Mouse (Mus musculus) bone marrow, adult 2 months (tissue): ENCODE data around the gene Aox3. TPM values are rescaled to one million over a fixed set of nuclear protein-coding genes. Genes with fewer than 3 reads are reported as not detected.
A peak's percentile ranks its signal among the peaks of the same experiment; 100 is the strongest.

ENCODE experiments used
- H3K27ac ChIP-seq: fragments of 200-500 bp; 2 replicates; pipeline ENCODE4 v1.5.1; 2012; ENCODE audit warnings: low read depth, mild to moderate bottlenecking, control low read depth, inconsistent platforms, low read length; ENCODE audit not compliant: control insufficient read depth, poor library complexity, insufficient read depth
- H3K4me1 ChIP-seq: fragments of 200-500 bp; 2 replicates; pipeline ENCODE4 v1.6.1; 2011; ENCODE audit warnings: low read length; ENCODE audit not compliant: control insufficient read depth, insufficient read depth
- H3K4me3 ChIP-seq: fragments of 200-500 bp; replicated peaks from 2 replicates; pipeline ENCODE3; 2011; ENCODE audit warnings: mild to moderate bottlenecking, low read depth, low read length, control low read depth; ENCODE audit not compliant: control insufficient read depth
- CTCF ChIP-seq: fragments of 200-500 bp; IDR thresholded peaks from 2 replicates; pipeline ENCODE4 v1.5.1; 2011; ENCODE audit warnings: low read length, control low read depth; ENCODE audit not compliant: control insufficient read depth, insufficient read depth
- POLR2A ChIP-seq: fragments of 200-500 bp; IDR thresholded peaks from 2 replicates; pipeline ENCODE4 v1.6.1; 2011; ENCODE audit warnings: low read depth, mild to moderate bottlenecking, control low read depth, low read length, borderline replicate concordance; ENCODE audit not compliant: control insufficient read depth
- WGBS: fragments of 180-500 bp; shearing (Covaris S2); methylation state at CpG from one replicate; pipeline ENCODE4 v1.1.7; 2018; 5-methylcytosine and 5-hydroxymethylcytosine counted together
- polyA plus RNA-seq: library from polyadenylated mRNA; stranded (reverse); fragments of >200 nt; gene quantifications from 2 replicates; pipeline ENCODE4 v1.2.4, GENCODE M21; 2011; ENCODE audit warnings: low replicate concordance; ENCODE audit not compliant: missing spikeins, insufficient read depth, insufficient read length

The Aox3 gene
- polyA plus RNA-seq, 1 experiment: 1.5 TPM

DNA sequence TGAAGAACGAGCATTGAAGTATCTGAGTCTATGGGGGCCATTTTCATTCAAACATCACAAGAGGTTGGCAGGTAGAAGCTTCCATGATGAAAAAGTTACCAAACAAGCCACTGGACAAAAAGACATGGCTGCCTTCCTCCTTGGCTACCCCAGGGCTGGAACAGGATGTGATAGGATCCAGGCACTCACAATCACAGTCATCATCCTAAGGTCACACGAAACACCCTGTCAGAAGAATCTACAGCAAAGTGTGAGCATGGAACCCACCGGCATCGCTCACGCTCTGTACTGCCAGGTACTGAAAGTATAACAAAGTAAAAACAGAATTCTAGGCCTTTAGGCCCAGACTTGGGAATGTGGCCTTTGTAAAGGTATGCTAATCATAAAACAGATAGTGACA lies 2.7 kb upstream of the Aox3 start:
- WGBS: 80% methylated on average over 5 of the region's 5 CpGs
- no peak overlapping the region for H3K27ac ChIP-seq
- H3K4me1 ChIP-seq: no peaks in the 10 kb centered on the region; the same call in 1 of the 2 replicates
- TF ChIP-seq CTCF: no peak
- no peak for TF ChIP-seq POLR2A
- no peak overlapping the region for H3K4me3 ChIP-seq

DNA sequence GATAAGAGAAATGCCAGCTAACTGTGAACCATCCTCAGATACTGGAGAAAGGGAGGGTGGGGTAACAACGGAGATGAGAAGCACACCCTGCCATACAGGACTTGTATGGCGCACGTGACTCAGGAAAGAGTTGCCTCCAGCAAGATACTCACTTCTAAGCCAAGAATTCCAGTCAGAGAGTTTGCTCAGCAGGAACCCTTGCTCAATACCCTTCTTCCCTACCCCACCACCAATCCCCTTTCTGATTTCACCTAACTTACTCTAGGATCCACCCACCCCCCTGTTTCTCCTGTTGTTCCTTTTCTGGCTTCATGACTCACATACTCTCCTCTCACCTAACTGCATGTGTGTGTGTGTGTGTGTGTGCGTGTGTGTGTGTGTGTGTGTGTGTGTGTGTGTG lies 1.6 kb upstream of the Aox3 start:
- TF ChIP-seq CTCF (no peak), POLR2A (no peak)
- Histone ChIP-seq H3K4me3 (no peak overlapping the region), H3K4me1 (no peaks in the 10 kb centered on the region; the same call in 1 of the 2 replicates), H3K27ac (no peak overlapping the region)
- 69% methylated on average over 4 of the region's 4 CpGs for WGBS

DNA sequence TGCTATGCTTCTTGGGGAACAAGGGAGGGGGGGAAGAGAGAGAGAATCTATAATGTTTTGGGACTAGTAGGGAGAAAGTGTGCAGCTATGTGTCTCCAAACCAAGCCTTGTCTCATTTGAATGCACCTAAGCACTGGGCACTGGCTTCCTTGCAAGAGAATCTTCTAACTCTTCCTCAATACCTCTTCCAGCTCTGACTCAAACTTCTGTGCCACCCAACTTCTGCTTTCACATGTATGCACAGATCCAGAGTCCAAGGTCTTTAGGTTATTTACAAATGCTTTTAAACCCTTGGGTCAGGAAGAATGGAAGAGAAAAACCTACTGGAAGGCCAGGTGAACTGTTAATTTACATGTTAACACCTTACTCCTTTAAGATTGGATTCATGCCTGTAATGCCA lies 511 bp downstream of the Aox3 start:
- Histone ChIP-seq H3K4me3 (no peak overlapping the region), H3K4me1 (no peaks in the 10 kb centered on the region; the same call in 1 of the 2 replicates), H3K27ac (no peak overlapping the region)
- no peak for TF ChIP-seq CTCF
- no peak for TF ChIP-seq POLR2A

DNA sequence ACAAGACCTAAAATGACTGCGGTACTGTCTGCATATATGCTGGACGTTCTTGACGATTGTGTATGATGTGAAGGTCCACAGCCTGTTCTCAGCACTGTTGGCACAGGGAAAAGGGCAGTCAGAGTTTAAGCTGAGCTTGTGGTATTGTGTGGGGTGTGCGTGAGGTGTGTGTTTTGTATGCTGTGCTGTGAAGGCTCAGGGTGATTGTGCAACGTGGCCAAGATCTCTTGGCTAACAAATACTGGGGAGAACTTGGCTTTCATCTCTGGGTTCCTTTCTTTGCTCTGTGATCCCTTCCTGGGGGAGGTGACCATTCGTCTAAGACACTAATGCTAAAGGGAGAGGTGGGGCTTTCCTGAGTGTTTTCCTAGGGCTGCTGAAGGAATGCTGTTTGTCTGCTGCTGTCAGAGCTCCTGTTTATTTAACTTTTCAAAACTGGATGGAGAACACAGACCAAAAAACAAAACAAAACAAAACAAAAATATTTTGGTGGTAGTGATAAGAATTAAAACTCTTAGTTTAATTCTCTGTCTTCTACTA lies 1.2 kb downstream of the Aox3 start:
- Histone ChIP-seq H3K4me1 (no peaks in the 10 kb centered on the region; the same call in 1 of the 2 replicates), H3K27ac (no peak overlapping the region), H3K4me3 (no peak overlapping the region)
- WGBS: 60% methylated on average over 6 of the region's 6 CpGs
- TF ChIP-seq POLR2A: no peak
- no peak for TF ChIP-seq CTCF

DNA sequence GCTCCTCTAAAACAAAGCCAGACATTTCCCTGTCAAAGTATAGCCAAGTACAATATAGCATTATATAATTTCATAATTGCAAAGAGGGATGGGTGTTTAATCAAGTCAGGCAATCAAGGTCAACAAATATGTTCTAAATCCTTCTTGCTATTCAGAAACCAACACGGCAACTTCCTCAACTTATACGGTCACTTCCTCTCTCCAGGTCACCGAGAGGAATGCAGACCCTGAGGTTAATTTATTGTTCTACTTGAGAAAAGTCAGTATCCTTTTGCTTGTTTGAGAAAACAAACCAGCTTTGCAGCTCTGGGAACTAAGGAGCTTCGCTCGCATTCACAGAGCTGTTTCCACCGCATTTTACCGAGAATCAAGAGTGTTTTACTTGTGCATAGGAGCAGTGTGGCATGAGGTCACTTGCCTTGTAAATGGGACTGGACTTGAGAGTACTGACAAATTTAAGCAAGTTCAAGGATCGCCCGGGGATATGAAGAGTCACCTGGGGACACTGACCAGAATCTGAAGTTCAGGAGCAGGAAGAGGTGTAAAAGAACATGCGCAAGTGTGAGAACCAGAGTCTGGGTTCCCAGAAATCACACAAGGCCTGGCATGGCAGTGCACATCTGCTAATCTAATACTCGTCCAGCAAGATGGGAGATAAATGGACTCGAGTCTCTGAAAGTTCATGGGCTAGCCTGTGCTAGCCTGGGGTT lies 1.9 kb downstream of the Aox3 start:
- no peak overlapping the region for H3K4me3 ChIP-seq
- H3K27ac ChIP-seq: no peak overlapping the region
- 48% methylated on average over 12 of the region's 12 CpGs for WGBS
- TF ChIP-seq CTCF (no peak), POLR2A (no peak)
- no peaks in the 10 kb centered on the region; the same call in 1 of the 2 replicates for H3K4me1 ChIP-seq

DNA sequence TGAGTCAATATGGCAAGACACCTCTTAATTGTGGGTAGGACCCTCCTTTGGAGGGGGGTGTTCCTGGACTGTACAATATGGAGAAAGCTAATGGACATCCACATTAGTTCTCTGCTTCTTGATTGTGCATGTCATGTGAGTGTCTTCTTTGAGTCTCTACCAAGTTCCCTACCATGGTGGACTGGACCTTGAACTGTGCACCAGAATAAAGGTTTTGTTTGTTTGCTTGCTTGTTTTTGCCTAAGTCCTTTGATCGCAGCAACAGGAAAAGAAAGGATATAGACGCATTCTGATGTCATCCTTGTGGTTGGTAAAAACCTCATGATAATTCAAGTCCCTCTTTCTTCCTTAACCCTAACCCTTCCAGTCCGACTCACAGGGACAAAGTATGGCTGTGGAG lies 5.3 kb downstream of the Aox3 start:
- TF ChIP-seq CTCF (no peak), POLR2A (no peak)
- no peak overlapping the region for H3K27ac ChIP-seq
- 71% methylated on average over 3 of the region's 3 CpGs for WGBS
- H3K4me1 ChIP-seq: no peaks in the 10 kb centered on the region; the same call in 1 of the 2 replicates
- H3K4me3 ChIP-seq: no peak overlapping the region

DNA sequence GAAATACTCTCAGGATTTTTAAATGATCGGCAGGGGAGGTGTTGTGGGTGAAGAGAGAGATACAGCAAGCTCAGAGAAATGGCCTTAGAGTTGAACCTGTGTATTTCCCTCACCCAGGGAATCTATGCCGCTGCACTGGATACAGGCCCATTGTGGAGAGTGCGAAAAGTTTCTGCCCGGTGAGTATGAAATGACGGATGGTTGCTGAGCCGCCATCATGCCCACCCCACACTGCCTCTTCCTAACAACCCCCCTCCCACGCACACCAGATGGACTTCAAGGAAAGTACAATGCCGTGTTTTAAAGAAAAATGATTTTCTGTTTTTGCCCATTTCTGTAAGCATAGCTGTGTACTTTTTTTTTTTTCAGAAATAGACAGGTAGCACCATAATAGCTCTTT lies 12.0 kb downstream of the Aox3 start:
- no peak overlapping the region for H3K4me3 ChIP-seq
- TF ChIP-seq POLR2A (no peak), CTCF (no peak)
- no peak overlapping the region for H3K27ac ChIP-seq
- no peaks in the 10 kb centered on the region for H3K4me1 ChIP-seq
- 86% methylated on average over 8 of the region's 8 CpGs for WGBS

DNA sequence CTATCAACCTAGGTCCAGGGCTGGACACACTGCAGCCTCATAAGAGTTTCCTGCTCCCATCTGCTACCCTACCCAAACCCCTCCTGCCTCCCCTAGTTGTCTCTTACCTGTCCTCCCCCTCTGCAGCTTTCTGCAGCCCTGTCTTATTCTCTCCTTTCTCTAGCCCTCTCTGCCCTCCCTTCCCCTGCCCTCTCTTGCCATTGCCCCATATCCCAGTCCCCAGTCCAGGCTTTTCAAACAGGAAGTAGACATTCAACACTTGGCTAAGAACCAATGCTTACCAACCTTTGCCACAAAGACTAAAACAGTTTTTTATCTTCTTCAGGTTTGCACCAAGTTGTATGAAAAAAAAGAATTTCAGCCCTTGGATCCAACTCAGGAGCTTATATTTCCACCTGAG lies 25.0 kb downstream of the Aox3 start:
- no peak for TF ChIP-seq POLR2A
- TF ChIP-seq CTCF: no peak
- no peak overlapping the region for H3K4me3 ChIP-seq

DNA sequence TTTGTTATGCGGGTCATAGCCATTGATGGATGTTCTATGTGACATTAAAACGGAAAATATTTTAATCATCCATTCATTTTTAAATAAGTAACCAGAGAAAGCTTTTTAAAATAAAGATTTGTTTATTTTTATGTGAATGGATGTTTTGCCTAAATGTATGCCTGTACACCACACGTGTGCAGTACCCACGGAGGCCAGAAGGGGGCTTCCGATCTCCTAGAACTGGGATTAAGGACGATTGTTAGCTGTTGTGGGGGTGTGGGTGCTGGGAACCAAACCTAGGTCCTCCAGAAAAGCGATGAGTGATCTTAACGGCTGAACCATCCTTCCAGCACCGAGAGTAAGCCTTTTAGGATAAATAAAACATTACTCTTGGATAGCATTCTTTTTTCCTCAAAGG lies 26.1 kb downstream of the Aox3 start:
- 83% methylated on average over 9 of the region's 9 CpGs for WGBS
- Histone ChIP-seq H3K4me1 (no peaks in the 10 kb centered on the region), H3K4me3 (no peak overlapping the region), H3K27ac (no peak overlapping the region)
- TF ChIP-seq CTCF (peak; percentile 11; the same call in 1 of the 2 replicates), POLR2A (no peak)

More for the DNA sequence above, 25.0 kb downstream of the Aox3 start:
- Histone ChIP-seq H3K27ac (no peak overlapping the region), H3K4me1 (no peaks in the 10 kb centered on the region)
